Mouse (Mus musculus): ENCODE data around the gene Tspan7.

DNA sequence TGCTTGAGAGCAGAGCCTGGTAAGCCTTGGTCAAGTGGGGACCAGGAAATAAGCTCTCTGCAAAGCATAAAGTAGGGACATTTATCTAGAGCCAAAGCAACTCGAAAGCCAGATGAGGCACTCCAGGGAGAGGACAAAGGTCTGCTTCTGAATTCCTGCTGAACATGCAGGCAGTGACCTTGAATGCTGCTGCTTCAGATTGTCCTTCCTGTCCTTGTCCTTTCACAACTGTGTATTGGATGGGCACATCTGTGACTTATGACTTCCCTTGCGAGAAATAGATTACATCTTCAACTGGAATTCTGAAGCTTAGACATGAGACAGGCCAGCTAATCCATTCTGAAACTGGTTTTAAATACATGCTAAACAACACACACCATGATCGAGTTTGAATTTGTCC lies 71.9 kb downstream of the Tspan7 start:
- TF ChIP-seq CTCF (IDR thresholded peaks at IDR 0.05; ENCODE audit: borderline replicate concordance, insufficient read depth, low read depth, low read length) = no peak
- no peak for TF ChIP-seq POLR2A (IDR thresholded peaks at IDR 0.05; ENCODE audit: borderline replicate concordance, insufficient read depth, low read length)
